Mouse (Mus musculus) MEL (cell line): Measurements from ENCODE around the gene Phf3.

ENCODE experiments used
- CHD2 ChIP-seq: IDR thresholded peaks from 2 replicates; pipeline ENCODE4 v1.6.1; 2011; ENCODE audit warnings: low read length, improper control_type of control experiment
- CTCF ChIP-seq, 3 experiments: IDR thresholded peaks in 2 of 3; conservative IDR thresholded peaks in 1 of 3; 2 replicates each; pipeline ENCODE4 v1.5.1; 2011 to 2012; ENCODE audit warnings: low read length in 3 of 3, low read depth in 2 of 3, mild to moderate bottlenecking in 2 of 3, improper control_type of control experiment in 1 of 3, inconsistent platforms in 1 of 3, mixed read lengths in 1 of 3, moderate library complexity in 1 of 3; ENCODE audit not compliant: control insufficient read depth in 1 of 3, insufficient read depth in 1 of 3, poor library complexity in 1 of 3, severe bottlenecking in 1 of 3
- EP300 ChIP-seq, 2 experiments: IDR thresholded peaks; 2 replicates each; pipeline ENCODE4 v1.6.1; 2011; ENCODE audit warnings: improper control_type of control experiment in 2 of 2, low read length in 2 of 2, low read depth in 1 of 2, mild to moderate bottlenecking in 1 of 2
- MAZ ChIP-seq: IDR thresholded peaks from 2 replicates; pipeline ENCODE4 v1.6.1; 2012; ENCODE audit warnings: low read depth, mild to moderate bottlenecking, inconsistent platforms, low read length, improper control_type of control experiment
- MEF2A ChIP-seq: IDR thresholded peaks from 2 replicates; pipeline ENCODE4 v1.6.1; 2014; ENCODE audit warnings: low read depth, mild to moderate bottlenecking, inconsistent platforms, low read length, improper control_type of control experiment; ENCODE audit not compliant: poor library complexity, insufficient replicate concordance, severe bottlenecking; ENCODE audit errors: extremely low read depth
- MYB ChIP-seq: IDR thresholded peaks from 2 replicates; pipeline ENCODE4 v1.6.1; 2011; ENCODE audit warnings: mild to moderate bottlenecking, low read depth, low read length, improper control_type of control experiment
- POLR2A ChIP-seq, 2 experiments: IDR thresholded peaks; 2 replicates each; pipeline ENCODE4 v1.6.1; 2011 to 2012; ENCODE audit warnings: low read length in 2 of 2, mild to moderate bottlenecking in 2 of 2, control low read depth in 1 of 2, improper control_type of control experiment in 1 of 2, low read depth in 1 of 2, moderate library complexity in 1 of 2; ENCODE audit not compliant: control insufficient read depth in 1 of 2, insufficient read depth in 1 of 2, poor library complexity in 1 of 2
- TCF12 ChIP-seq: IDR thresholded peaks from 2 replicates; pipeline ENCODE4 v1.6.1; 2014; ENCODE audit warnings: low read depth, mild to moderate bottlenecking, inconsistent platforms, low read length, improper control_type of control experiment, moderate library complexity
- ZKSCAN1 ChIP-seq: IDR thresholded peaks from 2 replicates; pipeline ENCODE4 v1.6.1; 2012; ENCODE audit warnings: low read depth, mild to moderate bottlenecking, inconsistent platforms, low read length, improper control_type of control experiment, moderate library complexity

- TF ChIP-seq POLR2A (IDR thresholded peaks at IDR 0.05; ENCODE audit: control insufficient read depth in 1 of 2, insufficient read depth in 1 of 2, low read depth in 1 of 2, low read length in 2 of 2, poor library complexity in 1 of 2) (no peak), MAZ (no peak), CTCF (IDR thresholded peaks at IDR 0.05 in 2 of 3, conservative IDR thresholded peaks at IDR 0.05 in 1 of 3; ENCODE audit: control insufficient read depth in 1 of 3, insufficient read depth in 1 of 3, low read depth in 2 of 3, low read length in 3 of 3, poor library complexity in 1 of 3, severe bottlenecking in 1 of 3) (no peak), CHD2 (no peak), TCF12 (no peak), ZKSCAN1 (no peak), MEF2A (no peak), MYB (no peak), EP300 (IDR thresholded peaks at IDR 0.05; ENCODE audit: low read depth in 1 of 2, low read length in 2 of 2) (no peak)
Observed at GRCm38 (mm10) chr1:30908797-30909196, 35.1 kb upstream of the Phf3 start.
